Mouse (Mus musculus) MEL (cell line): ENCODE measurements around the gene Unc5cl. TPM values are rescaled to one million over a fixed set of nuclear protein-coding genes. Genes with fewer than 3 reads are reported as not detected.

Source experiments
- DNase-seq: peaks from one replicate; pipeline ENCODE4 v3.0.0; 2011; ENCODE audit warnings: low read depth, low spot score
- H3K27ac ChIP-seq: 2 replicates; pipeline ENCODE4 v1.5.1; 2012; ENCODE audit warnings: low read depth, mild to moderate bottlenecking, control low read depth, low read length, moderate library complexity; ENCODE audit not compliant: control insufficient read depth
- H3K27me3 ChIP-seq, 2 experiments: fragments of 150-350 bp in 1 of 2; sonication (generic) in 1 of 2; 2 replicates each; pipeline ENCODE4 v1.6.1; 2012; ENCODE audit warnings: low read length in 2 of 2, mild to moderate bottlenecking in 2 of 2, improper control_type of control experiment in 1 of 2, moderate library complexity in 1 of 2; ENCODE audit not compliant: insufficient read depth in 2 of 2, control insufficient read depth in 1 of 2
- H3K36me3 ChIP-seq, 2 experiments: 2 replicates each; pipeline ENCODE4 v1.6.1; 2012 to 2014; ENCODE audit warnings: low read length in 2 of 2, improper control_type of control experiment in 1 of 2, inconsistent platforms in 1 of 2, mild to moderate bottlenecking in 1 of 2; ENCODE audit not compliant: insufficient read depth in 2 of 2, control insufficient read depth in 1 of 2
- H3K4me1 ChIP-seq, 2 experiments: fragments of 150-350 bp in 1 of 2; sonication (generic) in 1 of 2; 2 replicates each; pipeline ENCODE4 v1.6.1; 2012; ENCODE audit warnings: low read length in 2 of 2, improper control_type of control experiment in 1 of 2, mild to moderate bottlenecking in 1 of 2; ENCODE audit not compliant: insufficient read depth in 2 of 2, control insufficient read depth in 1 of 2
- H3K4me3 ChIP-seq, 2 experiments: fragments of 150-350 bp in 1 of 2; sonication (generic) in 1 of 2; 2 replicates each; pipeline ENCODE4 v1.5.1; 2012; ENCODE audit warnings: low read depth in 2 of 2, low read length in 2 of 2, mild to moderate bottlenecking in 2 of 2, moderate library complexity in 2 of 2, control low read depth in 1 of 2, improper control_type of control experiment in 1 of 2; ENCODE audit not compliant: control insufficient read depth in 1 of 2, insufficient read depth in 1 of 2
- H3K79me2 ChIP-seq: 2 replicates; pipeline ENCODE4 v1.6.1; 2012; ENCODE audit warnings: mild to moderate bottlenecking, low read length, moderate library complexity; ENCODE audit not compliant: control insufficient read depth, poor library complexity, insufficient read depth
- H3K9ac ChIP-seq: 2 replicates; pipeline ENCODE4 v1.6.1; 2012; ENCODE audit warnings: low read depth, mild to moderate bottlenecking, control low read depth, low read length, moderate library complexity; ENCODE audit not compliant: control insufficient read depth, poor library complexity, severe bottlenecking
- H3K9me3 ChIP-seq: fragments of 150-350 bp; sonication (generic); replicated peaks from 2 replicates; pipeline ENCODE4 v1.6.1; 2012; ENCODE audit warnings: mild to moderate bottlenecking, low read length, improper control_type of control experiment, moderate library complexity; ENCODE audit not compliant: insufficient read depth
- CHD1 ChIP-seq: IDR thresholded peaks from 2 replicates; pipeline ENCODE4 v1.6.1; 2012; ENCODE audit warnings: low read depth, mild to moderate bottlenecking, inconsistent platforms, low read length, improper control_type of control experiment
- CHD2 ChIP-seq: IDR thresholded peaks from 2 replicates; pipeline ENCODE4 v1.6.1; 2011; ENCODE audit warnings: low read length, improper control_type of control experiment
- CTCF ChIP-seq, 3 experiments: IDR thresholded peaks in 2 of 3; conservative IDR thresholded peaks in 1 of 3; 2 replicates each; pipeline ENCODE4 v1.5.1; 2011 to 2012; ENCODE audit warnings: low read length in 3 of 3, low read depth in 2 of 3, mild to moderate bottlenecking in 2 of 3, improper control_type of control experiment in 1 of 3, inconsistent platforms in 1 of 3, mixed read lengths in 1 of 3, moderate library complexity in 1 of 3; ENCODE audit not compliant: control insufficient read depth in 1 of 3, insufficient read depth in 1 of 3, poor library complexity in 1 of 3, severe bottlenecking in 1 of 3
- ELF1 ChIP-seq: IDR thresholded peaks from 2 replicates; pipeline ENCODE4 v1.6.1; 2014; ENCODE audit warnings: low read depth, mild to moderate bottlenecking, inconsistent platforms, low read length, improper control_type of control experiment, moderate library complexity
- ETS1 ChIP-seq: IDR thresholded peaks from 2 replicates; pipeline ENCODE4 v1.6.1; 2012; ENCODE audit warnings: low read depth, mild to moderate bottlenecking, inconsistent platforms, low read length, improper control_type of control experiment, moderate library complexity
- GATA1 ChIP-seq: IDR thresholded peaks from 2 replicates; pipeline ENCODE4 v1.6.1; 2011; ENCODE audit warnings: low read depth, low read length, improper control_type of control experiment
- JUND ChIP-seq: IDR thresholded peaks from 2 replicates; pipeline ENCODE4 v1.6.1; 2011; ENCODE audit warnings: low read depth, mild to moderate bottlenecking, improper control_type of control experiment, low read length
- KAT2A ChIP-seq: conservative IDR thresholded peaks from 2 replicates; pipeline ENCODE4 v1.6.1; 2012; ENCODE audit warnings: low read depth, low read length, improper control_type of control experiment, inconsistent platforms
- MAFK ChIP-seq: IDR thresholded peaks from 2 replicates; pipeline ENCODE4 v1.6.1; 2011; ENCODE audit warnings: low read depth, mild to moderate bottlenecking, low read length, improper control_type of control experiment, borderline replicate concordance
- MAX ChIP-seq: IDR thresholded peaks from 2 replicates; pipeline ENCODE4 v1.6.1; 2011; ENCODE audit warnings: low read length, improper control_type of control experiment
- MEF2A ChIP-seq: IDR thresholded peaks from 2 replicates; pipeline ENCODE4 v1.6.1; 2014; ENCODE audit warnings: low read depth, mild to moderate bottlenecking, inconsistent platforms, low read length, improper control_type of control experiment; ENCODE audit not compliant: poor library complexity, insufficient replicate concordance, severe bottlenecking; ENCODE audit errors: extremely low read depth
- MXI1 ChIP-seq: IDR thresholded peaks from 2 replicates; pipeline ENCODE4 v1.6.1; 2011; ENCODE audit warnings: mild to moderate bottlenecking, low read depth, low read length, improper control_type of control experiment
- POLR2A ChIP-seq, 2 experiments: IDR thresholded peaks; 2 replicates each; pipeline ENCODE4 v1.6.1; 2011 to 2012; ENCODE audit warnings: low read length in 2 of 2, mild to moderate bottlenecking in 2 of 2, control low read depth in 1 of 2, improper control_type of control experiment in 1 of 2, low read depth in 1 of 2, moderate library complexity in 1 of 2; ENCODE audit not compliant: control insufficient read depth in 1 of 2, insufficient read depth in 1 of 2, poor library complexity in 1 of 2
- POLR2AphosphoS2 ChIP-seq: IDR thresholded peaks from 2 replicates; pipeline ENCODE4 v1.6.1; 2011; ENCODE audit warnings: low read length, improper control_type of control experiment
- POLR2AphosphoS5 ChIP-seq: IDR thresholded peaks from 2 replicates; pipeline ENCODE4 v1.6.1; 2012; ENCODE audit warnings: low read depth, borderline replicate concordance, mild to moderate bottlenecking, inconsistent platforms, low read length, moderate library complexity, mixed read lengths
- RAD21 ChIP-seq: IDR thresholded peaks from 2 replicates; pipeline ENCODE4 v1.6.1; 2011; ENCODE audit warnings: mild to moderate bottlenecking, low read depth, low read length, improper control_type of control experiment
- RCOR1 ChIP-seq: IDR thresholded peaks from 2 replicates; pipeline ENCODE4 v1.6.1; 2012; ENCODE audit warnings: low read depth, mild to moderate bottlenecking, inconsistent platforms, low read length, improper control_type of control experiment
- SIN3A ChIP-seq: IDR thresholded peaks from 2 replicates; pipeline ENCODE4 v1.6.1; 2012; ENCODE audit warnings: low read length, improper control_type of control experiment, inconsistent platforms
- SMC3 ChIP-seq: IDR thresholded peaks from 2 replicates; pipeline ENCODE4 v1.6.1; 2011; ENCODE audit warnings: low read depth, low read length, improper control_type of control experiment
- TAL1 ChIP-seq: IDR thresholded peaks from 2 replicates; pipeline ENCODE4 v1.6.1; 2012; ENCODE audit warnings: mild to moderate bottlenecking, inconsistent platforms, low read length, moderate library complexity, mixed read lengths
- TBP ChIP-seq: IDR thresholded peaks from 2 replicates; pipeline ENCODE4 v1.8.0; 2011; ENCODE audit warnings: low read depth, low read length, improper control_type of control experiment
- TCF12 ChIP-seq: IDR thresholded peaks from 2 replicates; pipeline ENCODE4 v1.6.1; 2014; ENCODE audit warnings: low read depth, mild to moderate bottlenecking, inconsistent platforms, low read length, improper control_type of control experiment, moderate library complexity
- UBTF ChIP-seq: IDR thresholded peaks from 2 replicates; pipeline ENCODE4 v1.6.1; 2012; ENCODE audit warnings: low read depth, mild to moderate bottlenecking, inconsistent platforms, low read length, improper control_type of control experiment, moderate library complexity, borderline replicate concordance; ENCODE audit not compliant: insufficient read depth
- ZC3H11A ChIP-seq: IDR thresholded peaks from 2 replicates; pipeline ENCODE4 v1.6.1; 2012; ENCODE audit warnings: low read depth, mild to moderate bottlenecking, inconsistent platforms, low read length, improper control_type of control experiment
- ZKSCAN1 ChIP-seq: IDR thresholded peaks from 2 replicates; pipeline ENCODE4 v1.6.1; 2012; ENCODE audit warnings: low read depth, mild to moderate bottlenecking, inconsistent platforms, low read length, improper control_type of control experiment, moderate library complexity
- ZMIZ1 ChIP-seq: IDR thresholded peaks from 2 replicates; pipeline ENCODE4 v1.6.1; 2012; ENCODE audit warnings: low read depth, mild to moderate bottlenecking, inconsistent platforms, low read length, improper control_type of control experiment, moderate library complexity
- ZNF384 ChIP-seq: IDR thresholded peaks from 2 replicates; pipeline ENCODE4 v1.6.1; 2012; ENCODE audit warnings: low read depth, mild to moderate bottlenecking, inconsistent platforms, low read length, improper control_type of control experiment
- polyA plus RNA-seq, 2 experiments: library from polyadenylated mRNA; stranded (reverse) in 1 of 2; unstranded in 1 of 2; fragments of >175 nt in 1 of 2; fragments of >200 nt in 1 of 2; gene quantifications; 2 replicates each; pipeline versions ENCODE4 v1.2.1 to v1.2.4; 2012; ENCODE audit warnings: low replicate concordance in 2 of 2, low read depth in 1 of 2; ENCODE audit not compliant: insufficient read length in 2 of 2, insufficient read depth in 1 of 2, missing spikeins in 1 of 2
- total RNA-seq: library from RNA; depleted of rRNA; stranded (reverse); fragments of 300-350 nt; gene quantifications from 2 replicates; pipeline ENCODE4 v1.2.3, GENCODE M21; 2012

The Unc5cl gene
- total and polyA plus RNA-seq, 3 experiments: 4.7 to 7.7 TPM; not detected in 1

DNA sequence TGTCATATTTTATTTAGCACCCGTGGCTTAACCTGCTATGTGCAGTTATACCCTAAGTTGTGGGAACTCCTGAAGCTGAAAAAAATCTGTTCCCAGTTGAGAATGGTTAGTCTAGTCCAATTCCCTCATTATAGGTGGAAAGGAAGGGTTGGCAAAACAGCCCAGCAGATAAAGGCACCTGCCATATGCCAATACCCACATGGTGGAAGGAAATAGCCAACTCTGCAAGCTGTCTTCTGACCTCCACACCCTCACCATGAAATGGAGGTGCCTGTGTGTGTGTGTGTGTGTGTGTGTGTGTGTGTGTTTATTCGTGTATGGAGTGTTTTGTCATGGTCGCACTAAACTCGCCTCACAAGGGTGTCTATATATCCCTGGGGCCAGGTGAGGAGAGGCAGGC is 115.0 kb downstream of the Unc5cl start:
- Histone ChIP-seq H3K79me2 (no peaks in the 10 kb centered on the region), H3K9ac (no peak overlapping the region), H3K36me3 (no peaks in the 10 kb centered on the region), H3K27me3 (no peaks in the 10 kb centered on the region), H3K4me3 (no peak overlapping the region), H3K27ac (no peak overlapping the region), H3K4me1 (no peaks in the 10 kb centered on the region), H3K9me3 (no peaks in the 10 kb centered on the region)
- TF ChIP-seq ELF1: no peak
- no peak for TF ChIP-seq MEF2A
- TF ChIP-seq KAT2A: no peak
- no peak for TF ChIP-seq SIN3A
- no peak for TF ChIP-seq ZKSCAN1
- TF ChIP-seq MAX: no peak
- no peak for TF ChIP-seq UBTF
- TF ChIP-seq POLR2A (IDR thresholded peaks at IDR 0.05; ENCODE audit: control insufficient read depth in 1 of 2, insufficient read depth in 1 of 2, low read depth in 1 of 2, low read length in 2 of 2, poor library complexity in 1 of 2): no peak
- TF ChIP-seq RCOR1: no peak
- TF ChIP-seq JUND: no peak
- no peak for TF ChIP-seq SMC3
- no peak for TF ChIP-seq ZMIZ1
- TF ChIP-seq ZNF384: no peak
- no peak for TF ChIP-seq POLR2AphosphoS2
- no peak for TF ChIP-seq CHD1
- no peak for TF ChIP-seq CHD2
- no peak for DNase-seq

DNA sequence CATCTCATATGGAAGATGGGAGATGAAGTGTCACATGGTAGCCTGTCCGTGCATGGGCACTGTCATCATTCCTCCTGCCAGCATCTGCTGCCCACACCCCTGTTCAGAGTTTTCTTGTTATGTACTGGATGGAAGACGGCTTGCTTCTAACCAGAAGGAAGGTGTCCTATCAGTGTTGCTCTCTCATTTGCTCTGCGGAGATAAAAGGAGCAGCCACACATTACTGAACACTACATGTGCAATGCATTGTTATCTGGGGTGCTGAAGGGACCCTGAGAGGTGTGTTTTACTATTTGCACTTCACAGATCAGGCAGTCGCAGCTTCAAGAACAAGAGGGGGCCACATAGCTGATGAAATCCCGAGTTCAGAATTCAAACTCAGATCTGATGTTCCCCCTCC is 126.5 kb downstream of the Unc5cl start:
- H3K4me3 ChIP-seq: no peak overlapping the region
- no peaks in the 10 kb centered on the region for H3K4me1 ChIP-seq
- no peaks in the 10 kb centered on the region for H3K79me2 ChIP-seq
- H3K9me3 ChIP-seq: no peaks in the 10 kb centered on the region
- no peak for TF ChIP-seq ZMIZ1
- no peaks in the 10 kb centered on the region for H3K27me3 ChIP-seq
- H3K36me3 ChIP-seq: no peaks in the 10 kb centered on the region
- no peak for DNase-seq
- no peak overlapping the region for H3K9ac ChIP-seq
- no peak overlapping the region for H3K27ac ChIP-seq

DNA sequence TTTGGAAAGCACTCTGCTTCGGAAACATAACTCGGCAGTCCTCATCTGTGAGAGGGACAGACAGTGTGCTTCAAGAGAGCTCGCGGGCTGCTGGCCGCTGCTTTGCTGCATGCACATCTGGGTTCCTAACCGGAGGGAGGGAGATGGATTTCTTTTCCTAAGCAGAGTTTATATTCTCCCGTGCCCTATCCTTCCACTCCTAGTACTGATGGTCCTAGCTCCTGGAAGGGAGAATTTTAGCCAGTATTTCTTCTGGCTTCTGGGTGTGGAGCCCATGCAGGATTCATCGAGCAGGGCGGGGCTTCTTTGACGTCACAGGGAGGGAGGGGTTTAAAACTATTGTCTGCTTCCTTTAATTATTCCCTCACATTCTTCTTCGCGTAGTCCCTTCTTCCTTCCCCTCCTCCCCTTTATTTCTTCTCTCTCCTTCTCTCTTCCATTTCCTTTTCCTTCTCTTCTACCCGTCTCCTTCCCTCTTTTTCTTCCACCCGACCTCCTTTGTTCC is 127.8 kb downstream of the Unc5cl start:
- no peaks in the 10 kb centered on the region for H3K27me3 ChIP-seq
- no peaks in the 10 kb centered on the region for H3K36me3 ChIP-seq
- H3K9ac ChIP-seq: no peak overlapping the region
- no peaks in the 10 kb centered on the region for H3K4me1 ChIP-seq
- H3K4me3 ChIP-seq: no peak overlapping the region
- no peaks in the 10 kb centered on the region for H3K79me2 ChIP-seq
- no peak for DNase-seq
- no peak overlapping the region for H3K27ac ChIP-seq
- H3K9me3 ChIP-seq: no peaks in the 10 kb centered on the region
- TF ChIP-seq MAX (no peak), SIN3A (no peak), GATA1 (no peak), MEF2A (no peak), TCF12 (no peak), KAT2A (no peak), ZNF384 (no peak), TAL1 (no peak), MAFK (no peak), ZKSCAN1 (no peak), ELF1 (no peak), MXI1 (no peak), POLR2AphosphoS5 (no peak), UBTF (no peak), ETS1 (no peak), ZC3H11A (no peak), CTCF (IDR thresholded peaks at IDR 0.05 in 2 of 3, conservative IDR thresholded peaks at IDR 0.05 in 1 of 3; ENCODE audit: control insufficient read depth in 1 of 3, insufficient read depth in 1 of 3, low read depth in 2 of 3, low read length in 3 of 3, poor library complexity in 1 of 3, severe bottlenecking in 1 of 3) (no peak), RAD21 (no peak), TBP (no peak)
